Mouse (Mus musculus): ENCODE measurements at regions not wholly inside any gene's neighbourhood (a gene's known extent, or its start where the extent isn't known, plus 50 kb on each side); places are given as distances from the start of the nearest gene placed in this dataset.

DNA sequence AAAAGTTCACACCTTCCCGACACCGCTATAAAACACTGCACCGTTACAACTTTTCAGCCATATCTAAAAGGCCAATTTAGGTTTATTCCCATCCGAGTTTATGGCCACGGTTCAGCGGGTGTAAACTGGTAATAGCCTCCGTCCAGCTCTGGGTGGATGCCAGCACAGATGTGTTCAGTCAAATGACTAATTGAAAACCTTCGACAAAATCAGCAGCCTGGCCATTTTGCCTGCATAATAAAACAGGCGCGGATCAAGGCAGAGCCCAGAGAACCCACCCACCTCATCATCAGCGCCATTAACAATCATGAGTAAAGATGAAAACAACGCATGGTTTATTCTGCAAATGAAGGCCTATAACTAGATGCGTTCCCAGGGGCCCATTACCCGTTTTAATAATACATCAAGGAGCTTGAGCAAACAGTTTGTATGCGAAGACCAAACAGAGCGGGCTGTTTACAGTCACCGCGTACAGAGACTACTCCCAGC lies 172.1 kb upstream of the Irx3 start:
- DNase-seq (ENCODE audit: low read depth, low spot score) = no peak

DNA sequence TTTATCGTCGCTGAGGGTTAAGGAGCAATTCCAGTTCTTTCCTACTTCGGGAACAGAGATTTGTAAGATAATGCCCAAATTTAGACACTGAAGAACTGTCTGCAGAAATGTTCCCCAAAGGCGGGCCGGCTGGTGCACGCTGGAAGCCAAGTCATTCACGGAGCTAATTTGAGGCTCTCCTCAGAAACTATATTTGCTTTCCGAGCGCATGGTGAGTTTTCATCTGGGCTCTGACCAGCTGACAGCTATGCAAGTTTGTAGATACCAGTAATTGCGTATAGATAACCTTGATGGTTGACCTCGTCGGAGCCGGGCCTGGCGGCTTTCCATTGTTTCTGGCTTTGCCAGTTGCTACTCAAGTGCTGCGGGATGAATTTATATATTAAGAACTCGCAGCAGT lies 165.5 kb upstream of the Irx3 start:
- DNase-seq (ENCODE audit: low read depth, low spot score) = no peak

DNA sequence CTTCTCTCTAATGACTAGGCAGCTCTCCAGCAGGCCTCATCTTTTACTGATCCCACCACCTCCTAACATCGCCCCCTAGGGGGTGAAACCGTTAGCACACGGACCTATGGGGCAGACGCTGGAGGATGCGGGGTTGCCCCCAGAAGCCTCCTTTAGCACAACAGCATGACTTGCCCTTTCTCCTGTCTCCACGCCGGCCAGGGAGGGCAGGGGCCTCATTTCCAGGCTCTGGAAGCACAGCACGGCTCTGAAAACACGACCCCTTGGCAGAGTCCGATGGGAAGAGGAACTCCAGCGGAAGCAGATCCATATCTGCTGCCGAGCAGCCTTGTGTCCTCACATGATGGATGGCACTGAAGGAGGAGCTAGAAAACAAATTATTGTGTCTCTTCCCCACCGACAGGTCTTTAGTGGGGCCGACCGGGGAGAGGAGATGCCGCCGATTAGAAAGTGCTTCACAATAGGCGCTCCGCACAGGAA lies 165.1 kb upstream of the Irx3 start:
- DNase-seq (ENCODE audit: low read depth, low spot score) = no peak

DNA sequence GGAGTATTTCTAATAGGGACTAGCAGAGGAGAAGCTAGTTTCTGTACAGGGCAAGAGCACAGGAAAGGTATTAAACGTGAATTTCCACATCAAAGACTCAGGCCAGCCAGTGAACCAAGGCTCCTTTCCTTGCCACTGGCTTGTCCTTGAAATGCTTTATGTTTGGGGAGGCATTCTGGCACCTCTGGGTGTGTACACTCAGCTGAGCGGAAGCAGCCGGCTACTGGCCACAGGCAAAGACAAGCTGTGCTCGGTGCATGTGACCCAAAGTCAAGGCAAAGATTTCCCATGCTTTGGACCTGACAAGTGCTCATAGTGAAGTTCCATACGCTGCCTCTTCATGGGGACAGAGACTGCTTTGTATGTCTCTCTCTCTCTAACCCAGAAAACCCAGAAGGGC lies 159.8 kb upstream of the Irx3 start:
- no peak for DNase-seq (ENCODE audit: low read depth, low spot score)

DNA sequence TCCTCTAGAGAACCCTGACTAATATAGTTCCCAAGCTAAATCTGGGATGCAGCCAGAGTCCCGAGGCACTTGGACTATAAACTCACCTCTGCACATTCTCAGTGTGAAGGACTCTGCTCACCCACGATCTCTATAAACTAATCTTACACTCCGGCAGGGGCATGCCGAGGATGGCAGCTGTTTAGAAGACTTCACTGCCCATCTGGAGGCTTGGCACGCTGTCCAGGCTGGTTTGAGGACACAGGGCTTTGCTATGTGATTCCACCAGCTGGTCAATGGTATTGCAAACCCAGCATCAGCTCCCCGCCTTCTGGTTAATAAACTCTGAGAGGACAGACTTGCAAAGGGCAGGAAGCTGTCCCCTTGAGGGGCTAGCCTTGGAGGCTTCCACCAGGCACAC lies 153.3 kb upstream of the Irx3 start:
- DNase-seq (ENCODE audit: low read depth, low spot score) = no peak

DNA sequence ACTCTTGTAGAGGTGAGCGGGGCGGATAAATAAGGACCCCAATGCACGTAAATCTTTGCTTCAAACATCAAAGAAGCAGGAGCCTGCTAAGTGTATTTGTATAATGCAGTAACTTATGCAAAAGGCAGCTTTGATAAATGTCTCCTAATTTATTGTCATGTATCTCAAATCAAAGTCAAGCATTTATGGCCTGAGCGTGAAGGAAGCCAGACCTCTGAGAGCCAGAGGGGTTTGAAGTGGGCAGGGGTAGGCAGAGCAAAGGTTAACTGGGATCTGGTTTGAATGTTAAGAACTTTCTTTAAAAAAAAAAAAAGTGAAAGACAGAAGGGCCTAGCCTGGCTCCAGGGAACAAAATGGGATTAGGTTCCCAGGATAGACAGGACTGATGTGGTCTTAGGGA lies 151.1 kb upstream of the Irx3 start:
- DNase-seq (ENCODE audit: low read depth, low spot score) = no peak

DNA sequence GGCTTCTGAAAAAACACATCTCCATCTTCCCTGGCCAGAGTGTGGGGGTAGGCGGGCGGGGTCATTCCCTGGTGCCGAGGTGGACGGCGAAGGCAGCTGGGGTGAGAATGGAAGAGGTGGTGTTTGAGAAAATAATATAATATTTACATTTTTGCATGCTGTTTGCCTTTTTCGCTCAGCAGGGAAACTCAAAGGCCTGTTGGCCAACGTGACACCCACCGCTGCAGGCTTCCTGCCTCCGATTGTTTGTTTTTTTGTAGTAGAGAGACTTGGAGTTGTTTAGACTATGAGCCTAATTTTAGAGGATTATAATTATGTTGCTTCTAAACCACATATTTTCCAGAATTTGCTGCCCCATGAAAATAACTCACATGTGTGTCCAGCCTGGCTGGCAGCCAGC lies 147.2 kb upstream of the Irx3 start:
- no peak for DNase-seq (ENCODE audit: low read depth, low spot score)

DNA sequence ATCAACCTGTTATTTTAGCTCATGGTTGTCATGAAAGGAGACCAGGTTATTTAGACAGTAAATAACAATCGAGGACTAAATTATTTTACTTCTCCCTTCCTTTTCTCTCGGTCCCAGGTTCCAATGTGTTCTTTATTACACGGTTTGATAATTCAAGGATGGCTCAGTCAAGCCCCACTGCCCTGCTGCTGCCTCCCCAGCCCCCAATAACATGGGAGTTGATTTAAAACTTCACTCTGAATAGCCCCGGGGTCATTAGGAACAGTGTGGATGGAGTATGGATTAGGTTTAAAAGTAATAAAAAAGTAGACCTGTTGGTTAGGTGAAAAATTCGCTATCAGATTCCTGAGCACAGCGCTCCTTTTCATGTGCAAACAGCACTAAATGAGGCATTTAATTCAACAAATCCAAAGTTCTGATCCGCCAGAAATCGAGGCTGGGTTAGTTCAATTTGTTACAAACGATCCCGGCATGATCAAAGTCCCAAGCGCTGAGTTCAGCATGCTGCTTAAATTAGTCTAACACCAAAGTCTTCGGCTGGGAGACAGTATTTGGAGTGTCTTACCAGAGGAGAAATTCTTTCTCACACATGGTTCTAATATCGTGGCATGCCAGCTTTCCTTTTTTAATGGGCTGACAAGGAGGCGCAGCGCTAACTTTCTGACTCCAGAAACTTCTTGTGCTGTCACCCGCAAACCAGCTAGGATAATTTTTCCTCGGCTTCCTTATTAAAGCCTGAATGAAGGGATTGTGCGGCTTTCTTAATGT lies 146.5 kb upstream of the Irx3 start:
- no peak for DNase-seq (ENCODE audit: low read depth, low spot score)

DNA sequence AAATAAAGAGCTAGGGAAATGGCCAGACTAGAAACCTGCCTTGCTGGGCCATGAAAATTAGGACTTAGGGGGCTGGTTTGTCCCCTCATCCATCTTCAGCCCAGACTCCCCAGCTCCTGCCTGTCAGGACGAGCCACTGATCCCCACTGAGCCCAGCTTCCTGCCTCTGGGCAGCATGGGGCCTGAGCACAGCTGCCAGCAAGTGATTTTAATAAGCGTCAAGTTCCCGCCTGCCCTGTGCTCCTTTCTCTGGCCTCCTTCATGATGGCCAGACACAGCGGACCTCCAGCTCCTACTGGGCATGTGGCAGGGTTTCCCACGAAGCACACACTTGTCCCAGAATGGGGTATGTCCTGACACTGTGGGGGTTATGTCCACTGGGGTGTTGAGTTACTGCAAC lies 139.1 kb upstream of the Irx3 start:
- no peak for DNase-seq (ENCODE audit: low read depth, low spot score)

DNA sequence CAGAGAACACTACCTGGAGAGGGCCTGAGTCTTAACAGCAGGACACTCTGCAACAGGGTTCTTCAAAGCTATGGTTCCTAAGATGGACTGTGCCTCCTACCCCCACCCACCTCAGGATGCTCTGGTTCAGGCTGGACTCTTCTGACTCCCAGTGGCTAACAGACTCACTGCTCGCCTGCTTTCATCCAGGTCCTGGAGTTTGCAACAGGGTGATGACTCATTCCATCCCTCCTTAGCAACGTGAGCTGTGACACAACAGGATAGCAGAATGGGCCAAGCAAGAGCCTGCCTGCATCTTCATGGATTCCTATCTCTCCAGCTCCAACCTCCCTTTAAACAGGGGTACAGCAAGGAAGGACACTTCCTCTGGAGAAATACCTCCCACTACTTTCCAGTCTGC lies 135.4 kb upstream of the Irx3 start:
- DNase-seq (ENCODE audit: low read depth, low spot score) = peak; percentile 66

DNA sequence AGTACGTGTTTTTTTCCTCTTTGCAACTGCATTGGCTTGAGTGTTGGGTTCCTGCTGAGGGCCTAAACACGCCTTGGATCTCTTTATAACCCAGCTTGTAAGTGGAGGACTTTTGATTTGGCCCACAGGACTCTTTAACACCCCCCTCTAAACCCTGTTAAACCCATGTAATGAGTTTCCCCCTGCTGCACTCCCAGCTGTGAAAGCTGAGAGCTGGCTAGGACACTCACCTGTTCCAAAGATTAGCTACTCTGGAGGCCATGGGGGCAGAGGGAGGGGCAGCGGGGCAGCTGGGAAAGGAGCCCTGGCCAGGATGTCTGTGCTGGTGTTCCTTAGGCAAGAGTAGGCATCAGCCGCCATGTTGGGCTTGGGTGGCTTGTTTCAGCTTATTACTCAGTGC lies 128.7 kb upstream of the Irx3 start:
- DNase-seq (ENCODE audit: low read depth, low spot score) = no peak

DNA sequence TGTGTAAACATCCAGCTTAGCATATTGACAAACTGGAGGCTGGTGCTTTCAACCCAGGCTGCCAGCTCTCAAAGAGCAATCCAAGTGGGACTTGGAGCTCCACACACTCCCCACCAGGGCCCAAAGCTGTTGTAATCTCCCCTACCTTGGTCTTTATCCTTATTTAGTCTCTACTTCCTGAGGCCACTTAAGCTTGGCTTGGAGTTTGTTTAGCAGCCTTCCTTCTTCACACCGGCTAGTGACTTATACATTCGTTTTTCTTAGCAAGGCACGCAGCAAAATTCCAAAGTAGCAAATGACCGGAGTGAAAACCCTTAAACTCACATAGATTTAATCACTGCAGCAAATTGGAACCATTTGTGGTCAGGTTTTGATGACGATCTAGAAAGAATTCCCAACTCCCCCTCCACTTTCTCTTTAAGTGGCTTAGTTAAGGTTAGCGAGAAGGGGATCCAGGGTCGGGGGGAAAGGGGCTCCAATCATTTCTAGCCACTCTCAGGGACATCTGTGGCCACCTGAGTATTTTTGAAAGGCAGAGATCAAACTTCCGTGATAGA lies 124.2 kb upstream of the Irx3 start:
- DNase-seq (ENCODE audit: low read depth, low spot score) = peak; percentile 36

DNA sequence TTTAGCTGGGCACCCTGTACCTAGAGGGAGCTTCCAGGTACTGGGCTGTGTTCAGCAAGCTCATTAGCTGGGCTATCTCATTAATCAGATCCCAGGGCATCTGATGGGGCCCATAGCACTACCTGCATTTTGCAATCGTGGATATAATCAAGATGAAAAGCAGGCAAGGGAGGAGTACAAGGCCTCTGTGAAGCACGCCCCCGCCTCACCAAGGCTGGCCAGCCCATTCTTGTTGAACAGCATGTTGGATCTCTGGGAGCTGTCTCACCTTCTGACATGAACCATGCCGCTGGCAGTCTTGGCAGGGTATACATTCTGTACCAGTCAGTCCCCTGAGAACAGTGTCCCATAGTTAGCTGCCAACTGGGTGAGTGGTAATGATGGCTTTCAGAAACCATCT lies 122.3 kb upstream of the Irx3 start:
- no peak for DNase-seq (ENCODE audit: low read depth, low spot score)

DNA sequence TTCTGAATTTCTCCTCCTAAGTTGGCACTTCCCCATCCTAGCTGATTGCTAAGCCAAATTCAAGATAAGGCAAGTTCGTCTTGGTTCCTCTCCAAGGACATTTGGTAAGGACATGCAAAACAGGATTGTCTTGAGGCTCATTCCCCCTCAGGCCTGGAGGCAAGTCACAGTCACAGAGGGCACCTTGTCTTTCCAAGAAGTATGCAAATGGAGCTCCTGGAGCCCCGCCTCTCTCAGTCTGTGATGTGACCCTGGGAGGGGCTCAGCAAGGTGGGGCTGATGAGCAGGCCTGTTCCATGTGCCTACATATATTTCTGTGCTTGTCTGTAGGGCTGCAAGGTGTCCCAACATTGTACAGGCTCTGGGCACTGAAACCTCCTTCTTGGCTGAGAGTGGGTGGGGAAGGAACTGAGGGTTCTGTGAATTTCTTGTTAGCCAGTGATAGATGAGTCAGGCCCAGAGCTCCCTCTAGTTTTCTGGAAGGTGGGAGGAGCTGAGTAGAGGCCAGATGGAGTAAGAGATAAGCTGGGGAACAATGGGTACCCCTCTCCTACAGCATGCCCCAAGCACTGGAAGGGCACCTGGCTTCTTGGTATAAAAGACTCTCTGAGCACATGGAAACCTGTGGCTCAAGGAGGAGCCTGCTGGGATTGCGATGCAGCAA lies 120.5 kb upstream of the Irx3 start:
- no peak for DNase-seq (ENCODE audit: low read depth, low spot score)

DNA sequence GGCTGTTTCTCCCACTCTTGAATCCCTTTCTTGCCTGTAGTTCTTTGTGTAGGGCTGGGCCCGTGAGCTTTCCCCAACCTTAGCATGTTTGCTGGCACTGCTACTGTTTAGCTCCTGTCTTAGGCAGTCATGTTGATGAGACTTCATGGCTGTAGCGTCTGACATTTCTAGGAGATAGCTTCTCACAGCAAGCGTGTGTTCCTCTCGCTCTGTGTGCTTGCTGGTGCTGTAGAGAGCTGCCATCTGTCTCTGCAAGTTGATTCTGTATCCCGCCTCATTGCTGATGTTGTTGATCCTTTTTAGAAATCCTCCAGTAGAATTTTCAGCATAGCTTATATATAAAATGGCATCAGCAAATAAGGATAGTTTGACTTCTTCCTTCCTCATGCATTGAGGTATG lies 116.0 kb upstream of the Irx3 start:
- no peak for DNase-seq (ENCODE audit: low read depth, low spot score)

DNA sequence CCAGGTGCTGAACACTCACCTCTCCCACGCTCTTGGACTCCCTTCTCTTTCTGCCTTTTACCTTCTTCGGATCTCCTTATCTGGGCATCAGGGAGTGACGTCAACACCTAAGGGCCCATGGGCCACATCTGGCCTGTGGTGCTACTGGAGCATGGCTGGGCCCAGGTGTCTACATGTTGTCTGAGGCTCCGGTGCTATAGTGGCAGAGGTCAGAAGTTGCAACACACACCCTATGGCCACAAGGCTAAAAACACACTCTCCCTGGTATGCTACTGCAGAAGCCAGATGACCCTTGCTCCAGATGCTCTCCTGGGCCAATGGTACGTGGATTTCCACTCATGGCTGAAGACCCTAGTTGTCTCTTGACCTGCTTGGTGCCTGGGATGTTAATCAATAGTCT lies 112.1 kb upstream of the Irx3 start:
- no peak for DNase-seq (ENCODE audit: low read depth, low spot score)

DNA sequence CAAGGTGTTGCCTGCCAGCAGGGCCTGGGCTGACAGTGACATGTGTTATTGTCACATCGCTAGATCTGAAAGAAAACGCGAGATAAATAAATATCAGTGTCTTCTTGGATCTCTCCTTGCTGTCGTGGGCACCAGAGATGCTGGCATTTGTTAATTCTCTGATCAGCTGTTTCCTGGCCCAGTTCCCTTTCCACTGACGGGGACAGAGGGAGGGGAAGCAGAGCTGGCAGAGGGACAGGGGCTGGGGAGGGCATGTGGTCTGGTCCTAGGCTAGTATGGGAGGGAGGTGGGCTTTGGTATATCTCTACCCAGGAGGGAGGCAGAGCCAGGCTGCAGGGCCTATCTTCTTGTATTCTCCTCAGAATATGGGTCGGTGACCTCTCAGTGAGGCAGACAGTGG lies 111.3 kb upstream of the Irx3 start:
- no peak for DNase-seq (ENCODE audit: low read depth, low spot score)

DNA sequence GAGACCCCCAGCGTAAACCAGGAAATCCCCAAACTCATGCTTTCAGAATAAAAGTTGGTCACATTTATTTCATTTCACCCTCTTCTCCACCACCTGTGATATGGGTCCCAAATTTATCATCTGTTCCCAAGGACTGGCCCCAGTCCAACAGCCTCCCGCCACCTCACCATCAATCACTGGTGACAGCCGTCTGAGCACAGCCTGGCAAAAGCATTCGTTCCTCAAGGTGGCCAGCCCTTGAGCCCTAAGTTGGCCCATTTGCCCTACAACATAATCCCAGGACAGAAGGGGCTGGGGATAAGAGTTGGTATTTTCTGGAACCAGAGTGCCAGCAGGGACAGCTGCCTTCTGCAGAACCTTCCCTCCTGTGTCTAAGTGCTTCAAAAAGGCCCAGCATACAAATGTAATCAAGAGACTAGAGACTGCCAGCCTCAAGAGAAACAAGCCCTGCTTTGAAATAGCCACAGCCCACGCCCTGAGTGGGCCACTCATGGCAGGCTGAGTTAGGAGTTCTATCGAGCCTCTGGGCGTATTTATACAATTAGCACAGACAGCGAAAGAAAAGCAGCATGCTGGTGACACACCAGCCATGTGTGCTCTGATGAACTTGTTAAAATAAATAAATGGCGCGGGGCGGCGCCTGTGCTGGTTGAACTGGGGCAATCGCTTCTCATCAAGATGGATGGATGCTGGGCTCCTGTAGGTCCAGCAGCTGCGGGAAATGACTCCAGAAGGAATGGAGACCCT lies 107.9 kb upstream of the Irx3 start:
- no peak for DNase-seq (ENCODE audit: low read depth, low spot score)

DNA sequence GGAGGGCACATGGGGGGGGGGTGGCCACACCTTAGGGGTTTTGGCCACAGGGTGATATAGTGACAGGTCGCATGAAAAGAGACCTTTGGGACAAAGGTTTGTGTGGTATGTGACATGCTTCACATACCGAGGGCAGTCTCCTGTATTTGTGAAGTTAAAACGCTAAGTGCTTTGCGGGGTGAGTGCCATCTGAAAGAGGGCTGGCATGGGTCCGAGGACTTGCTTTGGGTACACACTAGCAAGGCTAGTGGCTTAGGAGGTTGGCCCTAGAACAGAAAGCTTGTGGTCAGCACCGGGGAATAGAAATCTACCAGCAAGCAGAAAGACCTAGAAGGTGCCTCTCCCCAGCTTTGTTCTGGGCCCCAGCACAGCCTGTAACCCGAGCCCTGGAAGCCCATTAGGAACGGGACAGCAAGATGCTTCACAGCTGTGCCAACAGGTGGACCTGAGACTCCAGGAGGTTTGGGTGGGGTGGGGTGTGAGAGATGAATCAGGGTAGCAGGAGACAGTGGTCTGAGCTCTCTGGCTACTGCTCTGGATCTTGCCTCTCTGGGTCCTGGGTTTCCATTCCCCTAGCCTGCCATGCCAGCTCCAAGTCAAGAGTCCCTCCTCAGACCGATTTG lies 107.0 kb upstream of the Irx3 start:
- DNase-seq (ENCODE audit: low read depth, low spot score) = no peak

DNA sequence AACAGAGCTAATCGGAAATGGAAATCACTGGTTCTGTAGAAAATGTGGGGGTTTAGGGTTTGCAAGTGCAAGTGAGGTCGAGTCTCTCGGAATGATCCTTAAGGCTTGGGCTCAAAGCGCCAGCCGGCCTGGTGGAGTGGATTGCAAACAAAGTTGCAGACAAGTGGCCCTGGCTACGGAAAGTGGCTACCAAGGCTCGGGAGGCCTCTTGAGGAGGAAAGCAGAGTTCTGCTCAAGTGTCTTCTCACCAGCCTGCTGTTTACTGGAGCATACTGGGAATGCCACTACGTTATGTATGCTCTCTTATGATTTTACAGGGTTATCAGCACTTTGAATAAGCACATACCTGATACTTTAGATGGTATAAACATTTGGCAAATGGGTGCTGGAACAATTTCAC lies 105.3 kb upstream of the Irx3 start:
- DNase-seq (ENCODE audit: low read depth, low spot score) = no peak

DNA sequence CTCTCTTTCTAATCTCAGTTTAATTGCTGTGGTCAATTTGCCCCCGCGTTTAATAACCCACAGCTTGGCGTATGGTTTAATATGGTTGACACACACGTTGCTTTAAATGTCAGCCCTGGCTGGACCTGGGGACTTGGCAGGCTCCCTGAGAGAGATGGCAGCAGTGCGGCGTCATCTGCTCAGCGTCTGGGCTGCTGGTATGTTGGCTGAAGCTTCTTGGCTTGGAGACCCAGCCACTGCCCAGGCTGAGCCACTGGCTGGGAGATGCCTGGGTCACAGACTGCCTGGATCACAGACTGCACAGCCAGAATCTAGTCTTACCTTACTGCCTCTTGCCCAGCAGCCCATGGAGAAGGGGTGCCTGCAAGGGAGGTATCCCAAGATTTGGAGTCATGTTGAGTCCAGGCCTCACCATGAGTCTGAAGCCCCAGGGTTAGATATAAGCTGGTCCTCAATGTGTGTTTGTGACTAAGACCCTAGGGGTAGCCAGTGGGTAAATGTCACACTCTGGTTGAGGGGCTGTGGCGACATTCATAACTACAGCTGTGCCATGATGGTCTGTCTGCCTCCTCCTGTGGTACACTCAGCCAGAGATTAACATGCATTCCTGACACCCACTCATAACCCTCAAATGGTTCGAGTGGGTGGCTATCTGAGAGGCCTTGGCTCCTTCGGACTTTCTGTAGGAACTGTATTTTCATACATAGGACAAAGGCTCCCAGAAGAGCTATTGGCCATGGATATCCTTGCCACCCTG lies 99.8 kb upstream of the Irx3 start:
- no peak for DNase-seq (ENCODE audit: low read depth, low spot score)
